Mouse (Mus musculus) erythroblast, embryonic 14.5 days (primary cell): Measurements from ENCODE around the gene Gm4881.

ENCODE experiments used
- GATA1 ChIP-seq: IDR thresholded peaks from 2 replicates; pipeline ENCODE4 v1.6.1; 2012; ENCODE audit warnings: low read length, inconsistent platforms, mixed read lengths
- TAL1 ChIP-seq: IDR thresholded peaks from 3 replicates; pipeline ENCODE4 v1.6.1; 2012; ENCODE audit warnings: low read length, inconsistent platforms, mixed read lengths

DNA sequence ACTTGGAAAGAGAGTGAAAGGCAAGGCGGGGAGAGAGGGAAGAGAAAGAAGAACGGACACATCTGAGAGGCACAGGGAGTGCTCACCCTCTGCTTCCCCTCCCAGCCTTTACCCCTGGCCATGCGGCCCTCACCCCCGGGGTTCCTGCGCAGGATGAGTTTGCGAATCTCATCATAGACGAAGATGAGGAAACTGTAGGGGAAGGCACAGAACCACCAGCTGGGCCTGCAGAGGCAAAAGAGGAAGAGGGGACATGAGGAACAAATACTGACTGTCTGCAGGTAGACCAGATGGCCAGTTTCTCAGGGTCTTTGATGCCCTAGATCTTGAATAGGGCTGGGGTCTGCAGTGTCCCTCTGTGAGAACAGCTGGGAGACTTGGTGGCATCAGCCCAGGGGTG is 34.5 kb upstream of the Gm4881 start:
- no peak for TF ChIP-seq GATA1
- TF ChIP-seq TAL1: no peak
